Mouse (Mus musculus): ENCODE results near the gene Vmn1r56. TPM values are rescaled to one million over a fixed set of nuclear protein-coding genes. Genes with fewer than 3 reads are reported as not detected.
"Not testable (repeated sequence)": the region's sequence is repeated elsewhere in the genome, so short reads cannot be mapped to it uniquely, and the experiment has no call there.

Gene Vmn1r56
- not detected in 2 replicates for polyA plus RNA-seq (2015; fragmentation: Nextera tagmentation; extraction: Ambion mirVana)

DNA sequence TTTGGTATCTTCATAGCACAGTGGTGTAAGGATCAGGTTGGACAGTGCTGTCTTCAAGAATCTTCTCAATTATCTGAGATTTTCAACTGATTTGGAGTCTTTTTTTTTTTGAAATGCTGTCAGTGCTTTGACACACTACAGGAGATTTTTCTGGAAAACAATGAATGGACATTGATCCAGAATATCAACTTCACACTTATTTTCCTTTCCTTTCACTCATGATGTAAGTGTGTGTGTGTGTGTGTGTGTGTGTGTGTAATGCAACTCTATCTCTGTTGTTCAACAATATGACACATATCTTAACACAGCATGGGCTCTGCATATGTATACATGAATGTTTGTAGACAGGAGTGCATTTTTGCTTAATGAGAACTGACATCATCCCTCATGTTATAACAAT is at the start of gene Vmn1r56:
Gene Vmn1r56, minus strand, starts transcription at position 101 of the 400 bp plus-strand sequence.
- not testable (repeated sequence) for H3K27me3 ChIP-seq (ENCODE audit: insufficient read depth, low read length); H3K27ac ChIP-seq; H3K4me2 ChIP-seq (ENCODE audit: low read length); DNase-seq (ENCODE audit: low spot score); H3K9ac ChIP-seq (ENCODE audit: low read depth, low read length); H3K4me1 ChIP-seq (replicated peaks; ENCODE audit: insufficient read depth, low read length); ATAC-seq (replicated peaks; ENCODE audit: low FRiP score, low read depth); H3K4me3 ChIP-seq (replicated peaks; ENCODE audit: low read depth, low read length); H3K36me3 ChIP-seq (ENCODE audit: insufficient read depth, low read length); H3K9me3 ChIP-seq (replicated peaks; ENCODE audit: low read length)

DNA sequence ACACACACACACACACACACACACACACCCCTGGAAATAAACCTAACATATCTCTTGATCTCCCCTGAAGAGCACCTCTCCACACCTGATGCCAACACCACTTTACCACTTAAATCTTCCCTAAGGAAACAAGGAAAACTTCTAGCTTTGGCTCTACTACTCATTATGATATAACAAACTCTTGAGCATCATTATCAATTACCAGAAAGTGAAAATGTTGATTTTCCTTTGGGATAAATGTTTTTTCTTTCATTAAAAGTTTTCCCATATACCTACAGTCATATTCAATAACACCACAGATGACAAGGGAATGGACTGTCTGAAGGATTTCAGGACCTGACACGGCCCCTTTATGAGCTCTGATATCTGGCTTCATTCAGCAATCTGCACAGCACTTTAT is 21.6 kb upstream of the Vmn1r56 start, which contains the start of gene Vmn1r57:
Gene Vmn1r57, plus strand, starts transcription at position 301 of the 400 bp plus-strand sequence.
- H3K4me3 ChIP-seq (replicated peaks; ENCODE audit: low read depth, low read length); H3K27ac ChIP-seq; H3K36me3 ChIP-seq (ENCODE audit: insufficient read depth, low read length); H3K27me3 ChIP-seq (ENCODE audit: insufficient read depth, low read length); ATAC-seq (replicated peaks; ENCODE audit: low FRiP score, low read depth); DNase-seq (ENCODE audit: low spot score); H3K4me1 ChIP-seq (replicated peaks; ENCODE audit: insufficient read depth, low read length); H3K9me3 ChIP-seq (replicated peaks; ENCODE audit: low read length); H3K4me2 ChIP-seq (ENCODE audit: low read length); H3K9ac ChIP-seq (ENCODE audit: low read depth, low read length): not testable (repeated sequence)
- 79% methylated on average over 1 of the region's 1 CpGs for WGBS

DNA sequence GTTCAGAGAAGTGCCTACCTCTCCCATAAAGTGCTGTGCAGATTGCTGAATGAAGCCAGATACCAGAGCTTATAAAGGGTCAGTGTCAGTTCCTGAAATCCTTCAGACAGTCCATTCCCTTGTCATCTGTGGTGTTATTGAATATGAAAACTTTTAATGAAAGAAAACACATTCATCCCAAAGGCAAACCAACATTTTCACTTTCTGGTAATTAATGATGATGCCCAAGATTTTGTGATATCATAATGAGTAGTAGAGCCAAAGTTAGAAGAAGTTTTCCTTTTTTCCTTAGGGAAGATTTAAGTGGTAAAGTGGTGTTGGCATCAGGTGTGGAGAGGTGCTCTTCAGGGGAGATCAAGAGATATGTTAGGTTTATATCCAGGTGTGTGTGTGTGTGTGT is 47.0 kb downstream of the Vmn1r56 start, which contains the start of gene Vmn1r55:
Gene Vmn1r55, minus strand, starts transcription at position 101 of the 400 bp plus-strand sequence.
- H3K9ac ChIP-seq (ENCODE audit: low read depth, low read length); H3K4me1 ChIP-seq (replicated peaks; ENCODE audit: insufficient read depth, low read length); H3K4me2 ChIP-seq (ENCODE audit: low read length); DNase-seq (ENCODE audit: low spot score); H3K9me3 ChIP-seq (replicated peaks; ENCODE audit: low read length); ATAC-seq (replicated peaks; ENCODE audit: low FRiP score, low read depth); H3K27ac ChIP-seq; H3K36me3 ChIP-seq (ENCODE audit: insufficient read depth, low read length); H3K27me3 ChIP-seq (ENCODE audit: insufficient read depth, low read length); H3K4me3 ChIP-seq (replicated peaks; ENCODE audit: low read depth, low read length): not testable (repeated sequence)

Other genes with a start within 250 kb of the Vmn1r56 start
- 0.12 and 0.13 TPM in 2 replicates for gene Sbk2, start 232.3 kb downstream of the Vmn1r56 start, polyA plus RNA-seq (2015; fragmentation: Nextera tagmentation; extraction: Ambion mirVana)
- gene Sbk3, start 225.6 kb downstream of the Vmn1r56 start, polyA plus RNA-seq (2015; fragmentation: Nextera tagmentation; extraction: Ambion mirVana): 0.05 TPM in 1 of 2 replicates, not detected in the other
- 21.2 and 21.3 TPM in 2 replicates for gene Zfp579, start 200.6 kb downstream of the Vmn1r56 start, polyA plus RNA-seq (2015; fragmentation: Nextera tagmentation; extraction: Ambion mirVana)
- 12.8 and 14.1 TPM in 2 replicates for gene Zfp524, start 182.3 kb downstream of the Vmn1r56 start, polyA plus RNA-seq (2015; fragmentation: Nextera tagmentation; extraction: Ambion mirVana)
- 30.4 and 31.8 TPM in 2 replicates for gene Fiz1, start 182.1 kb downstream of the Vmn1r56 start, polyA plus RNA-seq (2015; fragmentation: Nextera tagmentation; extraction: Ambion mirVana)
- 4.7 and 5.7 TPM in 2 replicates for gene Gm44973, start 181.3 kb downstream of the Vmn1r56 start, polyA plus RNA-seq (2015; fragmentation: Nextera tagmentation; extraction: Ambion mirVana)
- 4.7 and 5.6 TPM in 2 replicates for gene Zfp865, start 176.4 kb downstream of the Vmn1r56 start, polyA plus RNA-seq (2015; fragmentation: Nextera tagmentation; extraction: Ambion mirVana)
- 22.7 and 23.5 TPM in 2 replicates for gene Ccdc106, start 176.2 kb downstream of the Vmn1r56 start, polyA plus RNA-seq (2015; fragmentation: Nextera tagmentation; extraction: Ambion mirVana)
- gene 4632433K11Rik, start 162.6 kb downstream of the Vmn1r56 start, polyA plus RNA-seq (2015; fragmentation: Nextera tagmentation; extraction: Ambion mirVana): not detected in 2 replicates
- gene Zfp784, start 158.3 kb downstream of the Vmn1r56 start, polyA plus RNA-seq (2015; fragmentation: Nextera tagmentation; extraction: Ambion mirVana): 5.7 and 6.6 TPM in 2 replicates
- gene Zfp580, start 145.2 kb downstream of the Vmn1r56 start, polyA plus RNA-seq (2015; fragmentation: Nextera tagmentation; extraction: Ambion mirVana): 48.7 and 54.0 TPM in 2 replicates
- gene U2af2, start 134.6 kb downstream of the Vmn1r56 start, polyA plus RNA-seq (2015; fragmentation: Nextera tagmentation; extraction: Ambion mirVana): 95.0 and 103 TPM in 2 replicates
- gene Epn1, start 116.5 kb downstream of the Vmn1r56 start, polyA plus RNA-seq (2015; fragmentation: Nextera tagmentation; extraction: Ambion mirVana): 58.4 and 61.7 TPM in 2 replicates
- gene Rfpl4, start 79.8 kb downstream of the Vmn1r56 start, polyA plus RNA-seq (2015; fragmentation: Nextera tagmentation; extraction: Ambion mirVana): not detected in 2 replicates
- 0.79 and 0.83 TPM in 2 replicates for gene Rasl2-9, start 70.8 kb downstream of the Vmn1r56 start, polyA plus RNA-seq (2015; fragmentation: Nextera tagmentation; extraction: Ambion mirVana)
- not detected in 2 replicates for gene Vmn1r55, start 47.1 kb downstream of the Vmn1r56 start, polyA plus RNA-seq (2015; fragmentation: Nextera tagmentation; extraction: Ambion mirVana)
- not detected in 2 replicates for gene Vmn1r57, start 21.7 kb upstream of the Vmn1r56 start, polyA plus RNA-seq (2015; fragmentation: Nextera tagmentation; extraction: Ambion mirVana)
- not detected in 2 replicates for gene Gm5065, start 153.8 kb upstream of the Vmn1r56 start, polyA plus RNA-seq (2015; fragmentation: Nextera tagmentation; extraction: Ambion mirVana)
- gene Nlrp2, start 154.3 kb upstream of the Vmn1r56 start, polyA plus RNA-seq (2015; fragmentation: Nextera tagmentation; extraction: Ambion mirVana): not detected in 2 replicates
- gene Vmn1r58, start 216.6 kb upstream of the Vmn1r56 start, polyA plus RNA-seq (2015; fragmentation: Nextera tagmentation; extraction: Ambion mirVana): not detected in 2 replicates